Mouse (Mus musculus) embryo, embryonic 10 days (tissue): ENCODE measurements around the gene Pnp.
A peak's percentile ranks its signal among the peaks of the same experiment; 100 is the strongest.
"Not testable (repeated sequence)": the region's sequence is repeated elsewhere in the genome, so short reads cannot be mapped to it uniquely, and the experiment has no call there.

Source experiments
- DNase-seq: peaks from one replicate; pipeline ENCODE4 v3.0.0-alpha.2; 2015; ENCODE audit warnings: low spot score

Gene Pnp

DNA sequence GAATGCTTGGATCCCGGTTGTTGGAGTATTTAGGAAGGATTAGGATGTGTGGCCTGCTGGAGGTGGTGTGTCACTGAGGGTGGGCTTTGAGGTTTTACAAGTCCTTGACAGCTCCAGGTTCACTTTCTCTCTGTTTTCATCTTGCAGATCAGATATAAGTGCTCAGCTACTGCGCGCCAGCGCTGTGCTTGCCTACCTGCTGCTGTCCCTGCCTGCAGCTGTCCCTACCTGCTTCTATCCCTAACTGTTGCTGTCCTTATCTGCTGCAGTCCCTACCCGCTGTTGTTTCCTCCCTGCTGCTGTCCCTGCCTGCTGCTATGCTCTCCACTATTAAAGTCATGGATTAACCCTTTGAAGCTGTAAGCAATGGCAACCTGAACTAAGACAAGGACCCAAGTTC, 44.1 kb downstream of the Pnp start:
- no peak for DNase-seq

GRCm38 (mm10) chr14:50976674-50977073, 45.8 kb downstream of the Pnp start:
- DNase-seq = peak; percentile 37

DNA sequence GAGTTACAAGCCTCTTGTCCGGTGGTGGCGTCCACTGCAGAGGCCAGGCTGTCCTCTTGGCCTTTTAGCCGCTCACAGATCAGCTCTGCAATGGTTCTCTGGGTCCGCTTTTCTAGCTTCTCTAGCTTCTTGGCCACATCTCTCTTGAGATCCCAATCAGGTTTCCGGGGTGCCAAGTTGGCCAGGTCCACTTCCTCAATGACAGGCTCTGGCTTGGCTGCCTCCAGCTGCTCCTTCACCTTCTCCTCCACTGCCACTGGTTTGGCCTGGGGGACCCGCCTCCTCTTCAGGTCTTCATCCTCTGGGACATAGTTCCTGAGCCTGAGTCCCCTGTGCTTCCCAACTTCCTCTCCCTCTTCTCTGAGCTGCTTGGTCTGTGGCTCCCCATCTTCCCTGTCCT, 47.6 kb downstream of the Pnp start:
- not testable (repeated sequence) for DNase-seq

DNA sequence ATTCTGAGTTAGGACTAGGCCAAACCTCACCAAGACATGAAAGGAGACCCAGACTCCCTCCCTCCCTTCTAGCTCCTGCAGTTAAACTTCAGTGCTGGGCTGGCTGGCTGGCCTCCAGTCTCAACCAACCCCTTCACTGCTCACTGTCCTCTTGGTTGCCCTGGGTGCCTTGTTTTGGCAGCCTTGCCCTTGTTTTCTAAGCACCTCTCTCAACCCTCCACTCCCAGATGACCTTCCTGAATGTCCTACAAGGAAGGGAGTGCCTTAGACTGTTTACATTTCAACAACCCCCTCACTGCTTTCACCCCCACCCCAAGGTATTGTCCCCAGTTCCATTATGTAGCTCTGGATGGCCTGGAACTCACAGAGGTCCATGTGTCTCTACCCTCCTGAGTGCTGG, 48.7 kb downstream of the Pnp start:
- DNase-seq = no peak

DNA sequence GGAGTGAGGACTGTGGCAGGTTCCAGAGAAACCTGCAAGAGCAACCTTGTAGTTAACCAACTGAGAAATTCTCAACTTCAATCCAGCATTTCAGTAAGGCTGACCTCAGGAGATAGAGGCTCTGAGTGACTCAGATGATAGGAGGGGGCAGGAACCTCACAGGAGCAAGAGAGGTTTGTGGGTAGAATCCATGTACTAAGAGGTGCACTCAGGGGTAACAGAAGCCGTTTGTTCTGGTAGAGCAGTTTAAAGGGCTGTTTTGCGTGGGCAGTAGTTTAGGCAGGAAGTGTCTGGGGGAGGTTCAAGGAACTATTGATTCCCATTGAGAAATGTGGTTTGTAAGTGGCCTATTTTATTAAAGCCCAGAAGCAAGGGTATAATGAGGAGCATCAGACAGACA, 50.3 kb downstream of the Pnp start:
- no peak for DNase-seq

GRCm38 (mm10) chr14:50981837-50982236, 51.0 kb downstream of the Pnp start:
- no peak for DNase-seq

- DNase-seq = no peak
Measured at GRCm38 (mm10) chr14:50987668-50988067, 56.8 kb downstream of the Pnp start.

DNA sequence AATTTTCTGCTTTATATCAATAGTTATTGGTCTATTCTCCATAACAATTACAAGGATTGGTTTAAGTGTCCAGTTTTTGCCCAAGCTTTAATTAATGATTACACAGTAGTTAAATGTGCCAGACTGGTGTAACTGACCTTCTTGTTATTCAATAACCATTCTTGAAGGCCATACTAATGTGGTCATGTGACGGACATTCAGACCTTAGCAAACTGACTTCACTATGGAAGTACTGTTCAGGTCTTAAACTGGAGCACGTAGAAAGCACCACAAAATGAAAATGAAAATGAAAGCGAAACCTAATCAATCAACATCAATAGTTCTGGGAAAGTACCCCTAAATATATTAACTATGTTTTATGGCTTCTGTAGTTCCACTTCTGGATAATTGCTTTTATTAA, 60.2 kb downstream of the Pnp start:
- no peak for DNase-seq

GRCm38 (mm10) chr14:50997088-50997487, 66.2 kb downstream of the Pnp start:
- no peak for DNase-seq

GRCm38 (mm10) chr14:50997999-50998666, 67.3 kb downstream of the Pnp start:
- DNase-seq = no peak

DNA sequence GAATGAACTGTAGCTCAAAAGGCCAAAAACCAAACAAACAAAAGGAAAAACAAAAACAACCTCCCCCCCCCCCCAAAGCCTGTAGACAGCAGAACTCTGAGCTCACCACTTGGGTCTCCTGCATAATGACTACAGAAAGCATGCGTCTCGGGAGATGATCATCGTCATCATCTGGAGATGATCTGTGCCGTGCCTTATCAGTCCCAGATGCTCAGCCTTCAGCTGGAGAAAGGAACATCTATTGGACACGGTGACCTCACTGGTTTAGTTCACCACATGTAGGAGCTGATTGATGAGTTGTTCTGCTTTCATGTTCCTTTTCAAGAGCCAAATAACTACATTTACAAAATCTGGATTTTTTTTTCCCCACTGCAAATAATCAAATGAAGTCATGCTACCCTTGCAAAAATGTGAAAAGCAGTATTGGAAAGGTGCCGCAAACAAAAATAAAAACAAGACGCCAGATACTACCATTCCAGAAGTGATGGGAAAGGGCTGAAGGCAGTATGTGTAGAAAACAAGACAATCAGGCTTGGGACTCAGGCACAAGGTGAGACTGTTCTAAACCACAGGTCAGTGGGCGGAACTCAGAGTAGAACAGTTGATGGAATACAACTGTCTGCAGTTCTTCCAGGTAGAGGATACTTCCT, 76.4 kb downstream of the Pnp start, which contains the start of gene Rnase10:
TSS of gene Rnase10 (plus strand) at position 600 of the 650 bp plus-strand sequence.
- DNase-seq = peak; percentile 44

- no peak for DNase-seq
Measured at GRCm38 (mm10) chr14:51007914-51008713, 77.2 kb downstream of the Pnp start.

DNA sequence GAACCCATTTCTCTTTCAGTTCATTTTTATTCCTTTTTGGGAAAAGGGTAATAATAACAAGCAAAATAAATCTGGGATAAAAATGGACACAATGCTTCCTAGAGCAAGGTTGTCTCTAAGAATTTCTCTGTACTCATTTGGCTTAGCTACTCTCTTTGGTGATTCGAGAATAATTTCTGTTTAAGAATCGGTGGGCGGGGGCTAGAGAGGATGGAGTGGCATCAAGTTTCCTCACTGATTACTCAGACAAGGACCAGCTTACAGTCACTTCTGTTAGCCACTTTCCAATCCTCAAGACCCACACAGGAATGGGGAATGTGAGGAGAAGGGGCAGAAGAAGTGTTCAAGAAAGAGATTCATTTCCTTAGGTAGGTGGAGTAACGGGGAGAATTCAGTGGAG, 77.9 kb downstream of the Pnp start:
- DNase-seq = no peak

DNA sequence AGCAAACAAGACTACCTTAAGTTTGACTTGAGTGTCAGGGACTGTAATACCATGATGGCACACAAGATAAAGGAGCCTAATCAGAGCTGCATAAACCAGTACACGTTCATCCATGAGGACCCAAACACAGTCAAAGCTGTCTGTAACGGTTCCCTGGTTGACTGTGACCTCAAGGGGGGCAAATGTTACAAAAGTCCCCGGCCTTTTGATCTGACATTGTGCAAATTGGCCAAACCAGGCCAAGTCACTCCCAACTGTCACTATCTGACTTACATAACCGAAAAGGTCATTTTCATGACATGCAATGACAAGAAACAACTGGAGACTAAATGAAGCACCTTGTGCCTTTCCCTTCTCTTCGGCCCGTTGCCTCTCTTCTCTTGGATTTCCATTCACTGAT, 78.7 kb downstream of the Pnp start:
- no peak for DNase-seq

DNA sequence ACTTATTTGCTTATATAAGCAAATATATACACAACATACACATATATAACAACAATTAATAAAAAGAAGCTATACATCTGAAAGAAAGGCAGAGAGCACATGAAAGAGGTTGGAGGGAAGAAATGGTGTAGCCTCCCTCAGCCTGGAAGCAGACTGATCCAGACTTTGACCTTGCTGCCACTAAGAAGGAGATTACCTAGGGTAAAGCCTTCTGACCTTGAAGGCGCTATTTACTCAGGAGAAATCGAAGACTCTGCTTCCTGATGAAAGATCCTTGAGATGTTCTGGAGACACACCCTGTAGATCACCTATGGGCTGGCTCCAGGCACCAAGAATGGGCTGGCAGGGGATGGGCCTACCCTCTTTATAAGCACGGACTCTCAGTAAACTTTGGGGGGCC, 83.8 kb downstream of the Pnp start:
- DNase-seq = not testable (repeated sequence)
